Mouse (Mus musculus): ENCODE data around the gene Crxos. TPM values are rescaled to one million over a fixed set of nuclear protein-coding genes. Genes with fewer than 3 reads are reported as not detected.

The Crxos gene
- polyA plus RNA-seq, 1 experiment from 2014 or later = not detected

GRCm38 (mm10) chr7:15948381-15948941 is 66.0 kb downstream of the Crxos start:
- peak; percentile 16; the same call in 1 of the 2 replicates for ATAC-seq (ENCODE audit: low read depth)
- Histone ChIP-seq H3K4me3 (ENCODE audit: low read depth, low read length) (no peak overlapping the region; the same call in 1 of the 2 replicates), H3K36me3 (ENCODE audit: control insufficient read depth, insufficient read depth, low read length) (peaks cover 4% of the 10 kb centered on the region), H3K9ac (replicated peaks; ENCODE audit: low read depth, low read length) (0 out of 2 replicates have a peak overlapping the region, but pooled peaks have one; percentile 16), H3K27me3 (ENCODE audit: control insufficient read depth, insufficient read depth, low read length) (no peaks in the 10 kb centered on the region), H3K9me3 (ENCODE audit: control insufficient read depth, low read length) (no peaks in the 10 kb centered on the region), H3K27ac (ENCODE audit: low read depth, low read length) (no peak overlapping the region), H3K4me2 (ENCODE audit: low read depth, low read length) (peak overlapping the region; percentile 34), H3K4me1 (ENCODE audit: control insufficient read depth, insufficient read depth, low read length) (peaks cover 13% of the 10 kb centered on the region)
- WGBS = 7% methylated on average over 23 of the region's 23 CpGs

GRCm38 (mm10) chr7:15949216-15949790 is 66.9 kb downstream of the Crxos start:
- H3K36me3 ChIP-seq (ENCODE audit: control insufficient read depth, insufficient read depth, low read length) = no peaks in the 10 kb centered on the region
- H3K9ac ChIP-seq (replicated peaks; ENCODE audit: low read depth, low read length) = no peak overlapping the region
- 86% methylated on average over 7 of the region's 7 CpGs for WGBS
- no peak overlapping the region for H3K4me2 ChIP-seq (ENCODE audit: low read depth, low read length)
- H3K27ac ChIP-seq (ENCODE audit: low read depth, low read length) = no peak overlapping the region
- H3K9me3 ChIP-seq (ENCODE audit: control insufficient read depth, low read length) = no peaks in the 10 kb centered on the region
- ATAC-seq (ENCODE audit: low read depth) = no peak
- H3K4me3 ChIP-seq (ENCODE audit: low read depth, low read length) = no peak overlapping the region
- no peaks in the 10 kb centered on the region for H3K27me3 ChIP-seq (ENCODE audit: control insufficient read depth, insufficient read depth, low read length)
- peaks cover 10% of the 10 kb centered on the region for H3K4me1 ChIP-seq (ENCODE audit: control insufficient read depth, insufficient read depth, low read length)

GRCm38 (mm10) chr7:15950008-15950407 is 67.6 kb downstream of the Crxos start:
- Histone ChIP-seq H3K9me3 (ENCODE audit: control insufficient read depth, low read length) (no peaks in the 10 kb centered on the region), H3K4me2 (ENCODE audit: low read depth, low read length) (no peak overlapping the region), H3K4me1 (ENCODE audit: control insufficient read depth, insufficient read depth, low read length) (peaks cover 3% of the 10 kb centered on the region; the same call in 1 of the 2 replicates), H3K27me3 (ENCODE audit: control insufficient read depth, insufficient read depth, low read length) (no peaks in the 10 kb centered on the region), H3K27ac (ENCODE audit: low read depth, low read length) (no peak overlapping the region), H3K36me3 (ENCODE audit: control insufficient read depth, insufficient read depth, low read length) (no peaks in the 10 kb centered on the region), H3K4me3 (ENCODE audit: low read depth, low read length) (no peak overlapping the region), H3K9ac (replicated peaks; ENCODE audit: low read depth, low read length) (no peak overlapping the region)
- ATAC-seq (ENCODE audit: low read depth) = no peak
- 90% methylated on average over 15 of the region's 15 CpGs for WGBS

GRCm38 (mm10) chr7:15952416-15952815 is 70.0 kb downstream of the Crxos start:
- no peak overlapping the region for H3K27ac ChIP-seq (ENCODE audit: low read depth, low read length)

More at GRCm38 (mm10) chr7:15952416-15952815, 70.0 kb downstream of the Crxos start:
- 74% methylated on average over 3 of the region's 3 CpGs for WGBS
- Histone ChIP-seq H3K9me3 (ENCODE audit: control insufficient read depth, low read length) (no peaks in the 10 kb centered on the region), H3K9ac (replicated peaks; ENCODE audit: low read depth, low read length) (no peak overlapping the region), H3K4me1 (ENCODE audit: control insufficient read depth, insufficient read depth, low read length) (no peaks in the 10 kb centered on the region), H3K27me3 (ENCODE audit: control insufficient read depth, insufficient read depth, low read length) (no peaks in the 10 kb centered on the region), H3K4me3 (ENCODE audit: low read depth, low read length) (no peak overlapping the region), H3K4me2 (ENCODE audit: low read depth, low read length) (no peak overlapping the region), H3K36me3 (ENCODE audit: control insufficient read depth, insufficient read depth, low read length) (no peaks in the 10 kb centered on the region)
- ATAC-seq (ENCODE audit: low read depth) = no peak

Other genes starting within 250 kb of the Crxos start
- gene Obox3, start 242.7 kb upstream of the Crxos start, polyA plus RNA-seq (2014; fragmentation: Nextera tagmentation; extraction: Ambion mirVana) = not detected in 2 replicates
- gene Obox5, start 132.5 kb upstream of the Crxos start, polyA plus RNA-seq (2014; fragmentation: Nextera tagmentation; extraction: Ambion mirVana) = not detected in 2 replicates
- gene Obox6, start 42.9 kb upstream of the Crxos start, polyA plus RNA-seq (2014; fragmentation: Nextera tagmentation; extraction: Ambion mirVana) = not detected in 2 replicates
- not detected in 2 replicates for gene Crx, start 2.6 kb upstream of the Crxos start, polyA plus RNA-seq (2014; fragmentation: Nextera tagmentation; extraction: Ambion mirVana)
- gene Selenow, start 39.8 kb downstream of the Crxos start, polyA plus RNA-seq (2014; fragmentation: Nextera tagmentation; extraction: Ambion mirVana) = 1,481 and 1,546 TPM in 2 replicates
- gene Nop53, start 63.5 kb downstream of the Crxos start, polyA plus RNA-seq (2014; fragmentation: Nextera tagmentation; extraction: Ambion mirVana) = 99.9 and 122 TPM in 2 replicates
- gene Ehd2, start 85.0 kb downstream of the Crxos start, polyA plus RNA-seq (2014; fragmentation: Nextera tagmentation; extraction: Ambion mirVana) = 3.2 and 5.5 TPM in 2 replicates
- gene Bicra, start 165.3 kb downstream of the Crxos start, polyA plus RNA-seq (2014; fragmentation: Nextera tagmentation; extraction: Ambion mirVana) = 8.6 and 9.6 TPM in 2 replicates
- gene Zfp541, start 179.2 kb downstream of the Crxos start, polyA plus RNA-seq (2014; fragmentation: Nextera tagmentation; extraction: Ambion mirVana) = 0.07 and 0.10 TPM in 2 replicates
- 252 and 259 TPM in 2 replicates for gene Napa, start 215.8 kb downstream of the Crxos start, polyA plus RNA-seq (2014; fragmentation: Nextera tagmentation; extraction: Ambion mirVana)
- gene Kptn, start 237.3 kb downstream of the Crxos start, polyA plus RNA-seq (2014; fragmentation: Nextera tagmentation; extraction: Ambion mirVana) = 39.0 and 39.5 TPM in 2 replicates
- gene Slc8a2, start 247.2 kb downstream of the Crxos start, polyA plus RNA-seq (2014; fragmentation: Nextera tagmentation; extraction: Ambion mirVana) = 1.5 and 2.0 TPM in 2 replicates